ENCODE assay signal across 9 mouse cellular contexts in the genomic region with DNA sequence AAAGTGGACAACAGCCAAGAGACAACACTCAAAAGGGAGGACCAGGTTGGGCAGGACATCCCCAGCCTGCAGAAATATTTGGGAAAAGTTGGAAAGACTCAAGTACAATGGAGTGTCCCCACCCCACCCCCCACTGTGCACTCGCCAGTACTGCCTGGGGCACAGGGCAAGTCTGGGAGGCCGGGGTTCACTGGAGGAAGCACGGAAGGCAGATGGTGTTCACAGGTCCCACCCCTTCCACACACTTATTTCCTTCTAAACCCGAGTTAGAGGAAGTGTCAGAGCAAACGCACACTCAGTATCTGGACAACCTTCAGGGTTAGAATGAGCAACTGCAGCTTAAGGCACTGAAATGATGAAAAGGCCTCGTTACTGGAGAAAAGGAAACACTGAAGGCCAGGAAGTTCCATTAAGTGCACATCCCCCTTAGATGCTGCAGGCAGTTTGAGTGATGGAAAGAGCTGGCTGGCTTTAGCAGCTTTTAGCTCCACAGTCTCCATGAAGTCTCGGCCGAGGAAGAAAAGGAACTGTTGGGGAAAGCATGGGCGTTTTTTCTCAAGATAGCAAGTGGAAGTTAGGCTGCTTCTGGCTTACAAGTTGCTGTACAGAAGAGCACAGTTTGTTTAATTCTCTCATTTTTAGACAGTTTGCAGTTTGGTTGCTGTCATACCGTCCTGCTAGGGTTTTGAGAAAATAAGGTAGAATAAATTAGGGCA. TPM values are rescaled to one million over a fixed set of nuclear protein-coding genes. Genes with fewer than 3 reads are reported as not detected.
DNase-seq lines count a peak whose midpoint lies in the region; ATAC-seq and TF ChIP-seq lines count a peak whose summit lies in the region.
"Had no signal": no experiment of that assay in that cellular context is flagged by ENCODE, and none has a peak within 500 bp of the region (broad histone marks: within the 10 kb centered on the region; RNA-seq: fewer than 3 reads in every experiment).

No protein-coding gene starts in this region.

- intact Hi-C loops in heart, postnatal 36 days (cut with DNase I) = no loop called here

- TF ChIP-seq CTCF in lung, postnatal 0 days (IDR thresholded peaks at IDR 0.05) = no peak
- TF ChIP-seq CTCF in liver, postnatal 0 days (IDR thresholded peaks at IDR 0.05; ENCODE audit: low read depth) = no peak

- H3K27ac ChIP-seq in lung, postnatal 0 days (ENCODE audit: low read length) = no peak overlapping the region
- no peak overlapping the region for H3K27ac ChIP-seq in liver, postnatal 0 days (ENCODE audit: low read depth)
- no peak overlapping the region for H3K27ac ChIP-seq in hindbrain, embryonic 14.5 days
- H3K27ac ChIP-seq in hindbrain, embryonic 11.5 days (ENCODE audit: low read depth, low read length) = no peak overlapping the region
- H3K27ac ChIP-seq: neural tube, embryonic 12.5 days had no signal

- H3K4me3 ChIP-seq in lung, postnatal 0 days (ENCODE audit: low read depth, low read length) = no peak overlapping the region
- H3K4me3 ChIP-seq in liver, postnatal 0 days (ENCODE audit: low read depth, low read length) = no peak overlapping the region
- H3K4me3 ChIP-seq in hindbrain, embryonic 14.5 days (replicated peaks; ENCODE audit: low read length) = no peak overlapping the region
- no peak overlapping the region for H3K4me3 ChIP-seq in hindbrain, embryonic 11.5 days (ENCODE audit: low read depth, low read length)
- H3K4me3 ChIP-seq: neural tube, embryonic 12.5 days had no signal

- no peaks in the 10 kb centered on the region for H3K9me3 ChIP-seq in lung, postnatal 0 days (ENCODE audit: low read length)
- peaks cover 6% of the 10 kb centered on the region for H3K9me3 ChIP-seq in liver, postnatal 0 days (ENCODE audit: low read length)
- no peaks in the 10 kb centered on the region for H3K9me3 ChIP-seq in hindbrain, embryonic 14.5 days (ENCODE audit: control insufficient read depth, low read length)
- no peaks in the 10 kb centered on the region for H3K9me3 ChIP-seq in hindbrain, embryonic 11.5 days (ENCODE audit: control insufficient read depth, low read length)

- H3K4me2 ChIP-seq in lung, postnatal 0 days (replicated peaks; ENCODE audit: low read depth, low read length) = peak overlapping the region; percentile 12; the same call in 1 of the 2 replicates
- H3K4me2 ChIP-seq in liver, postnatal 0 days (ENCODE audit: low read depth, low read length) = peak overlapping the region; percentile 49
- no peak overlapping the region for H3K4me2 ChIP-seq in hindbrain, embryonic 14.5 days (replicated peaks)
- no peak overlapping the region for H3K4me2 ChIP-seq in hindbrain, embryonic 11.5 days (replicated peaks; ENCODE audit: low read depth, low read length)
- H3K4me2 ChIP-seq: neural tube, embryonic 12.5 days had no signal

- no peaks in the 10 kb centered on the region for H3K4me1 ChIP-seq in lung, postnatal 0 days (ENCODE audit: insufficient read depth, low read depth, low read length)
- H3K4me1 ChIP-seq in liver, postnatal 0 days (ENCODE audit: insufficient read depth) = peaks cover 5% of the 10 kb centered on the region; the same call in 1 of the 2 replicates
- H3K4me1 ChIP-seq in hindbrain, embryonic 14.5 days (replicated peaks; ENCODE audit: control insufficient read depth, insufficient read depth, low read length) = no peaks in the 10 kb centered on the region
- H3K4me1 ChIP-seq in hindbrain, embryonic 11.5 days (replicated peaks; ENCODE audit: control insufficient read depth, insufficient read depth, low read length) = no peaks in the 10 kb centered on the region
- H3K4me1 ChIP-seq: neural tube, embryonic 12.5 days had no signal

- H3K36me3 ChIP-seq in lung, postnatal 0 days (ENCODE audit: insufficient read depth, low read length) = no peaks in the 10 kb centered on the region
- no peaks in the 10 kb centered on the region for H3K36me3 ChIP-seq in liver, postnatal 0 days (replicated peaks; ENCODE audit: insufficient read depth, low read length)
- H3K36me3 ChIP-seq in hindbrain, embryonic 14.5 days (replicated peaks; ENCODE audit: control insufficient read depth, insufficient read depth) = no peaks in the 10 kb centered on the region
- H3K36me3 ChIP-seq in hindbrain, embryonic 11.5 days (ENCODE audit: control insufficient read depth, insufficient read depth, low read length) = no peaks in the 10 kb centered on the region
- H3K36me3 ChIP-seq: neural tube, embryonic 12.5 days had no signal

- 42% methylated on average over 10 of the region's 10 CpGs for WGBS in lung, postnatal 0 days
- WGBS in liver, postnatal 0 days (ENCODE audit: insufficient replicate concordance) = 26% methylated on average over 10 of the region's 10 CpGs
- WGBS in hindbrain, embryonic 14.5 days = 58% methylated on average over 10 of the region's 10 CpGs
- WGBS in hindbrain, embryonic 11.5 days = 62% methylated on average over 10 of the region's 10 CpGs

- no peak for DNase-seq in lung, postnatal 0 days (ENCODE audit: low spot score)
- DNase-seq in lung, postnatal 25 days (ENCODE audit: low spot score) = no peak
- peak; percentile 44 for DNase-seq in embryo, embryonic 10.5 days (ENCODE audit: low spot score)
- peak; percentile 6 to 9 for DNase-seq in heart, postnatal 36 days
- DNase-seq in liver, postnatal 0 days = peak; percentile 38
- DNase-seq in hindbrain, embryonic 14.5 days (ENCODE audit: low spot score) = no peak
- DNase-seq in layer of hippocampus, postnatal 10 days (ENCODE audit: low spot score in 2 of 2) = no peak
- DNase-seq in hindbrain, embryonic 11.5 days (ENCODE audit: low spot score) = no peak

- no peak; the same call in 1 of the 2 replicates for ATAC-seq in lung, postnatal 0 days
- ATAC-seq in liver, postnatal 0 days = peak; percentile 44; the same call in 1 of the 2 replicates
- no peak for ATAC-seq in hindbrain, embryonic 14.5 days (ENCODE audit: low FRiP score)
- ATAC-seq in hindbrain, embryonic 11.5 days (ENCODE audit: low FRiP score) = no peak

- H3K9ac ChIP-seq in lung, postnatal 0 days (replicated peaks; ENCODE audit: low read depth) = no peak overlapping the region
- no peak overlapping the region for H3K9ac ChIP-seq in liver, postnatal 0 days (replicated peaks)
- H3K9ac ChIP-seq in hindbrain, embryonic 14.5 days = no peak overlapping the region
- no peak overlapping the region for H3K9ac ChIP-seq in hindbrain, embryonic 11.5 days (ENCODE audit: low read depth, low read length)
- H3K9ac ChIP-seq: neural tube, embryonic 12.5 days had no signal

- no peaks in the 10 kb centered on the region for H3K27me3 ChIP-seq in lung, postnatal 0 days (replicated peaks; ENCODE audit: insufficient read depth, low read length)
- no peaks in the 10 kb centered on the region for H3K27me3 ChIP-seq in liver, postnatal 0 days (ENCODE audit: insufficient read depth, low read length)
- H3K27me3 ChIP-seq in hindbrain, embryonic 14.5 days (ENCODE audit: control insufficient read depth, insufficient read depth, low read length) = no peaks in the 10 kb centered on the region
- no peaks in the 10 kb centered on the region for H3K27me3 ChIP-seq in hindbrain, embryonic 11.5 days (ENCODE audit: control insufficient read depth, insufficient read depth, low read length)
- H3K27me3 ChIP-seq: neural tube, embryonic 12.5 days had no signal

- TF ChIP-seq EP300 in lung, postnatal 0 days (IDR thresholded peaks at IDR 0.05) = no peak
- TF ChIP-seq EP300 in liver, postnatal 0 days (IDR thresholded peaks at IDR 0.05; ENCODE audit: low read depth) = no peak

RNA-seq across cellular contexts. Expression of a gene that starts 37.5 kb away (rescaled TPM):
- polyA plus RNA-seq in lung, postnatal 0 days (2015; fragmentation: Nextera tagmentation; extraction: Ambion mirVana) = 12.1 and 12.9 TPM in 2 replicates
- 10 to 100 TPM in 1 of 2 experiments, 1 to 10 TPM in 1; 8.8 to 10.5 TPM for total RNA-seq in heart, postnatal 36 days (2021)
- polyA plus RNA-seq in liver, postnatal 0 days (2015; fragmentation: Nextera tagmentation; extraction: Ambion mirVana) = 3.0 and 3.1 TPM in 2 replicates
- polyA plus RNA-seq in hindbrain, embryonic 14.5 days (2014; fragmentation: Nextera tagmentation; extraction: Ambion mirVana) = 25.4 and 26.8 TPM in 2 replicates
- total RNA-seq in layer of hippocampus, postnatal 10 days (2021) = 10 to 100 TPM; 44.1 to 47.0 TPM
- polyA plus RNA-seq in hindbrain, embryonic 11.5 days (2014; fragmentation: Nextera tagmentation; extraction: Ambion mirVana) = 23.2 and 31.1 TPM in 2 replicates

Comparison
In these comparisons a context has a peak if more than half of its experiments do, and no peak if none do; other contexts are left out.
1. DNase-seq: peak in embryo, embryonic 10.5 days (single experiment), heart, postnatal 36 days (2 of 2) and liver, postnatal 0 days (single experiment); none in lung, postnatal 0 days (single experiment), lung, postnatal 25 days (single experiment), hindbrain, embryonic 14.5 days (single experiment), layer of hippocampus, postnatal 10 days (0 of 2) and hindbrain, embryonic 11.5 days (single experiment).
2. H3K4me2 ChIP-seq: peak in lung, postnatal 0 days (single experiment) and liver, postnatal 0 days (single experiment); none in hindbrain, embryonic 14.5 days (single experiment) and hindbrain, embryonic 11.5 days (single experiment).